Mouse (Mus musculus) bone marrow macrophage, adult 2 months (primary cell): ENCODE measurements at regions not wholly inside any gene's neighbourhood (a gene's known extent, or its start where the extent isn't known, plus 50 kb on each side); places are given as distances from the start of the nearest gene placed in this dataset.

Experiments used
- CTCF ChIP-seq: IDR thresholded peaks from 2 replicates; pipeline ENCODE4 v1.5.1; 2012; ENCODE audit warnings: low read depth, mild to moderate bottlenecking, low read length, moderate library complexity
- POLR2A ChIP-seq: IDR thresholded peaks from 2 replicates; pipeline ENCODE4 v1.6.1; 2012; ENCODE audit warnings: mild to moderate bottlenecking, low read depth, low read length, borderline replicate concordance

- no peak for TF ChIP-seq CTCF
- no peak for TF ChIP-seq POLR2A
Observed at GRCm38 (mm10) chr1:137363969-137364368, 403.7 kb upstream of the Nr5a2 start.
